Mouse (Mus musculus) layer of hippocampus, postnatal 25 days (tissue): ENCODE measurements around the gene Slc6a17. TPM values are rescaled to one million over a fixed set of nuclear protein-coding genes. Genes with fewer than 3 reads are reported as not detected.

Source experiments
- total RNA-seq, 2 experiments: library from RNA; stranded (reverse); gene quantifications; 2 replicates each; pipeline ENCODE4 v1.2.3; 2021

The Slc6a17 gene
- total RNA-seq, 2 experiments from 2014 or later = 288 to 297 TPM

Other genes starting within 250 kb of the Slc6a17 start
- gene Lamtor5, start 239.2 kb downstream of the Slc6a17 start, total RNA-seq = 10 to 100 TPM; 54.9 to 69.3 TPM
- gene Slc16a4, start 226.8 kb downstream of the Slc6a17 start, total RNA-seq = 1 to 10 TPM; 1.0 to 1.9 TPM
- 10 to 100 TPM; 24.9 to 27.6 TPM for gene Rbm15, start 184.3 kb downstream of the Slc6a17 start, total RNA-seq
- gene Kcnc4, start 58.5 kb downstream of the Slc6a17 start, total RNA-seq = 10 to 100 TPM; 49.5 to 52.4 TPM
- gene Ubl4b, start 37.1 kb upstream of the Slc6a17 start, total RNA-seq = not detected
- gene Alx3, start 77.0 kb upstream of the Slc6a17 start, total RNA-seq = under 1 TPM; 0.33 to 0.47 TPM
- not detected for gene Gm10961, start 113.3 kb upstream of the Slc6a17 start, total RNA-seq
- gene Strip1, start 113.7 kb upstream of the Slc6a17 start, total RNA-seq = 10 to 100 TPM; 69.6 to 71.2 TPM
- gene Ahcyl1, start 178.5 kb upstream of the Slc6a17 start, total RNA-seq = 100 to 1,000 TPM; 333 to 340 TPM
- gene Csf1, start 242.5 kb upstream of the Slc6a17 start, total RNA-seq = 10 to 100 TPM; 17.1 to 18.6 TPM